8 mouse cellular contexts compared by ENCODE assay signal in the genomic region with DNA sequence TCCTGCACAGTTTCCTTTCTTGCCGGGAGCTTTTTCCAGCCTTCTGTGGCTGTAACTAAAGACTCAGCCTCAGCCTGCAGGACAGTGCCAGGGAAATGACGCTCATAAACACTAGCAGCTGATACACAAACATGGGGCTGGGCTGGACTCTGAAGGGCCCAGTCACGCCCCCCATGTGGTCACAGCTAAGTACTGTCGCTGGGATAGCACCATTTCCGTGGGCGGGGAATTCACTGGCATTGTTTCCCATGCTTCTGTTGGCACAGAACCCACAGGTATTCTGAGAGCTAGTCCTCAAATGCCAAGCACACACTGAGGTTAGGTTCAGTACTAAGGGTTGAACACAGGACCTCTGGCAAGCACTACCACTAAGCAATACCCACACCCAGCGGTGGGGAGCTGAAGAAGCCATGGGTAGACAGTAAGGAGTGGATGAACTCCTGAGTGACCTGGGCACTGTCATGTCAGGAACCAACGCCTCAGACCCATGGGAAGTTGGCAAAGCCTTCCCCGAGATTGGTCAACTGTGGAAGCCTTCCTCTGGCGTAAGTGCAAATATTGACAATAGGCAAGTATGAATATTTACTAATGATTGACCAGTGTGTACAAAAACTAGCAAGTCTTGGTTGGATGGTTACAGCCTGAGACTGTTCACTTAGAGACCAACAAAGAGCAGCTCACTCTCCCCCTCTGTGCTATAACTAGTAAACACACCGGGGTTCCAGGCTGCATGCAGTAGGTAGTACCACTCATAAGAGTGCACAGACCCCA. TPM values are rescaled to one million over a fixed set of nuclear protein-coding genes. Genes with fewer than 3 reads are reported as not detected.
DNase-seq lines count a peak whose midpoint lies in the region; ATAC-seq and TF ChIP-seq lines count a peak whose summit lies in the region.
"Had no signal": no experiment of that assay in that cellular context is flagged by ENCODE, and none has a peak within 500 bp of the region (broad histone marks: within the 10 kb centered on the region; RNA-seq: fewer than 3 reads in every experiment).

No protein-coding gene starts in this region.

- no peak overlapping the region for H3K4me3 ChIP-seq in midbrain, embryonic 11.5 days (ENCODE audit: low read depth, low read length)
- no peak overlapping the region for H3K4me3 ChIP-seq in midbrain, embryonic 16.5 days (ENCODE audit: low read depth, low read length)
- H3K4me3 ChIP-seq in kidney, postnatal 0 days (replicated peaks; ENCODE audit: low read depth, low read length), result no peak overlapping the region
- H3K4me3 ChIP-seq in hindbrain, embryonic 12.5 days, result no peak overlapping the region

- H3K4me1 ChIP-seq in midbrain, embryonic 11.5 days (ENCODE audit: control insufficient read depth, insufficient read depth, low read length), result peaks cover 20% of the 10 kb centered on the region
- H3K4me1 ChIP-seq in midbrain, embryonic 16.5 days (ENCODE audit: control insufficient read depth, insufficient read depth, low read length), result peaks cover 14% of the 10 kb centered on the region
- no peaks in the 10 kb centered on the region for H3K4me1 ChIP-seq in kidney, postnatal 0 days (replicated peaks; ENCODE audit: insufficient read depth, low read length)
- H3K4me1 ChIP-seq in hindbrain, embryonic 12.5 days, result peaks cover 25% of the 10 kb centered on the region

- no peak overlapping the region for H3K27ac ChIP-seq in midbrain, embryonic 11.5 days (ENCODE audit: low read depth, low read length)
- no peak overlapping the region for H3K27ac ChIP-seq in midbrain, embryonic 16.5 days (ENCODE audit: low read length)
- no peak overlapping the region for H3K27ac ChIP-seq in kidney, postnatal 0 days
- no peak overlapping the region for H3K27ac ChIP-seq in hindbrain, embryonic 12.5 days

- H3K9me3 ChIP-seq in midbrain, embryonic 11.5 days (ENCODE audit: control insufficient read depth, low read length), result no peaks in the 10 kb centered on the region
- H3K9me3 ChIP-seq in midbrain, embryonic 16.5 days (replicated peaks; ENCODE audit: control insufficient read depth, low read length, poor library complexity, severe bottlenecking), result no peaks in the 10 kb centered on the region
- no peaks in the 10 kb centered on the region for H3K9me3 ChIP-seq in kidney, postnatal 0 days (replicated peaks; ENCODE audit: low read length)
- no peaks in the 10 kb centered on the region for H3K9me3 ChIP-seq in hindbrain, embryonic 12.5 days (replicated peaks)

- no peaks in the 10 kb centered on the region for H3K36me3 ChIP-seq in midbrain, embryonic 11.5 days (ENCODE audit: control insufficient read depth, insufficient read depth, low read length)
- peaks cover 4% of the 10 kb centered on the region; the same call in 1 of the 2 replicates for H3K36me3 ChIP-seq in midbrain, embryonic 16.5 days (ENCODE audit: control insufficient read depth, insufficient read depth, low read length)
- H3K36me3 ChIP-seq in kidney, postnatal 0 days (ENCODE audit: insufficient read depth, low read length), result no peaks in the 10 kb centered on the region
- H3K36me3 ChIP-seq in hindbrain, embryonic 12.5 days, result peaks cover 19% of the 10 kb centered on the region; the same call in 1 of the 2 replicates

- TF ChIP-seq CTCF in kidney, postnatal 0 days (IDR thresholded peaks at IDR 0.05; ENCODE audit: low read depth), result no peak

- no peak overlapping the region for H3K4me2 ChIP-seq in midbrain, embryonic 11.5 days
- H3K4me2 ChIP-seq in midbrain, embryonic 16.5 days (ENCODE audit: low read length), result no peak overlapping the region
- no peak overlapping the region for H3K4me2 ChIP-seq in kidney, postnatal 0 days (ENCODE audit: low read length)
- no peak overlapping the region for H3K4me2 ChIP-seq in hindbrain, embryonic 12.5 days (replicated peaks)

- DNase-seq in midbrain, embryonic 11.5 days (ENCODE audit: low spot score, missing footprints), result peak; percentile 83
- peak; percentile 55 for DNase-seq in kidney, postnatal 0 days (ENCODE audit: low spot score)
- DNase-seq in lung, postnatal 4 days, result peak; percentile 85 to 89
- no peak for DNase-seq in testis, postnatal 10 days (ENCODE audit: low spot score)

- no peak overlapping the region for H3K9ac ChIP-seq in midbrain, embryonic 11.5 days (ENCODE audit: low read length)
- no peak overlapping the region for H3K9ac ChIP-seq in midbrain, embryonic 16.5 days (ENCODE audit: low read depth, low read length)
- H3K9ac ChIP-seq in kidney, postnatal 0 days (ENCODE audit: low read depth, low read length), result no peak overlapping the region
- H3K9ac ChIP-seq in hindbrain, embryonic 12.5 days, result no peak overlapping the region

- H3K27me3 ChIP-seq in midbrain, embryonic 11.5 days (ENCODE audit: control insufficient read depth, insufficient read depth, low read length), result no peaks in the 10 kb centered on the region; the same call in 1 of the 2 replicates
- no peaks in the 10 kb centered on the region for H3K27me3 ChIP-seq in midbrain, embryonic 16.5 days (ENCODE audit: control insufficient read depth, insufficient read depth, low read depth, low read length)
- H3K27me3 ChIP-seq in kidney, postnatal 0 days (ENCODE audit: insufficient read depth, low read length), result 0 out of 2 replicates have a peak, but pooled peaks cover 4% of the 10 kb centered on the region
- H3K27me3 ChIP-seq in hindbrain, embryonic 12.5 days, result peaks cover 24% of the 10 kb centered on the region

- 69% methylated on average over 11 of the region's 11 CpGs for WGBS in midbrain, embryonic 11.5 days
- 67% methylated on average over 11 of the region's 11 CpGs for WGBS in midbrain, embryonic 16.5 days
- 50% methylated on average over 11 of the region's 11 CpGs for WGBS in kidney, postnatal 0 days
- WGBS in hindbrain, embryonic 12.5 days, result 63% methylated on average over 11 of the region's 11 CpGs

- ATAC-seq in midbrain, embryonic 11.5 days (ENCODE audit: low FRiP score), result no peak
- ATAC-seq in midbrain, embryonic 16.5 days, result no peak
- 0 out of 2 replicates have a peak, but pooled peaks have one; percentile 20 for ATAC-seq in common myeloid progenitor, adult 5-6 weeks (replicated peaks; ENCODE audit: low read depth, poor library complexity, severe bottlenecking)
- ATAC-seq in kidney, postnatal 0 days (replicated peaks; ENCODE audit: low FRiP score, low read depth), result no peak
- no peak for ATAC-seq in hindbrain, embryonic 12.5 days (ENCODE audit: low FRiP score)

RNA-seq across cellular contexts. Expression of gene Dixdc1, which starts 38.2 kb away (rescaled TPM):
- 18.5 and 22.9 TPM in 2 replicates for polyA plus RNA-seq in midbrain, embryonic 11.5 days (2014; fragmentation: Nextera tagmentation; extraction: Ambion mirVana)
- 37.8 and 41.0 TPM in 2 replicates for polyA plus RNA-seq in midbrain, embryonic 16.5 days (2015; fragmentation: Nextera tagmentation; extraction: Ambion mirVana)
- not detected in 2 replicates for total RNA-seq in common myeloid progenitor, adult 5-6 weeks (2017)
- polyA plus RNA-seq in kidney, postnatal 0 days (2015; fragmentation: Nextera tagmentation; extraction: Ambion mirVana), result 7.3 and 7.5 TPM in 2 replicates
- 33.7 and 35.2 TPM in 2 replicates for polyA plus RNA-seq in hindbrain, embryonic 12.5 days (2016; fragmentation: Nextera tagmentation; extraction: Ambion mirVana)

RNA-seq across cellular contexts. Expression of gene Dlat, which starts 41.5 kb away (rescaled TPM):
- 63.5 and 66.4 TPM in 2 replicates for polyA plus RNA-seq in midbrain, embryonic 11.5 days (2014; fragmentation: Nextera tagmentation; extraction: Ambion mirVana)
- polyA plus RNA-seq in midbrain, embryonic 16.5 days (2015; fragmentation: Nextera tagmentation; extraction: Ambion mirVana), result 47.0 and 54.3 TPM in 2 replicates
- 37.5 and 49.9 TPM in 2 replicates for total RNA-seq in common myeloid progenitor, adult 5-6 weeks (2017)
- 84.6 and 86.5 TPM in 2 replicates for polyA plus RNA-seq in kidney, postnatal 0 days (2015; fragmentation: Nextera tagmentation; extraction: Ambion mirVana)
- polyA plus RNA-seq in hindbrain, embryonic 12.5 days (2016; fragmentation: Nextera tagmentation; extraction: Ambion mirVana), result 41.5 and 54.8 TPM in 2 replicates

RNA-seq across cellular contexts. Expression of gene 2310030G06Rik, which starts 45.2 kb away (rescaled TPM):
- polyA plus RNA-seq in midbrain, embryonic 11.5 days (2014; fragmentation: Nextera tagmentation; extraction: Ambion mirVana), result 0.88 and 1.2 TPM in 2 replicates
- polyA plus RNA-seq in midbrain, embryonic 16.5 days (2015; fragmentation: Nextera tagmentation; extraction: Ambion mirVana), result 1.2 and 2.5 TPM in 2 replicates
- total RNA-seq in common myeloid progenitor, adult 5-6 weeks (2017), result not detected in 2 replicates
- 26.8 and 27.1 TPM in 2 replicates for polyA plus RNA-seq in kidney, postnatal 0 days (2015; fragmentation: Nextera tagmentation; extraction: Ambion mirVana)
- polyA plus RNA-seq in hindbrain, embryonic 12.5 days (2016; fragmentation: Nextera tagmentation; extraction: Ambion mirVana), result 2.5 TPM in 2 replicates
- total RNA-seq: hematopoietic stem cell, adult 5-6 weeks had no signal

RNA-seq across cellular contexts. Expression of gene Cryab, which starts 50.0 kb away (rescaled TPM):
- 5.3 and 6.1 TPM in 2 replicates for polyA plus RNA-seq in midbrain, embryonic 11.5 days (2014; fragmentation: Nextera tagmentation; extraction: Ambion mirVana)
- polyA plus RNA-seq in midbrain, embryonic 16.5 days (2015; fragmentation: Nextera tagmentation; extraction: Ambion mirVana), result 8.1 and 9.1 TPM in 2 replicates
- total RNA-seq in common myeloid progenitor, adult 5-6 weeks (2017), result 0.41 TPM in 1 of 2 replicates, not detected in the other
- polyA plus RNA-seq in kidney, postnatal 0 days (2015; fragmentation: Nextera tagmentation; extraction: Ambion mirVana), result 198 and 233 TPM in 2 replicates
- 11.9 and 20.7 TPM in 2 replicates for polyA plus RNA-seq in hindbrain, embryonic 12.5 days (2016; fragmentation: Nextera tagmentation; extraction: Ambion mirVana)

RNA-seq across cellular contexts. Expression of gene Hspb2, which starts 51.0 kb away (rescaled TPM):
- 0.48 and 0.81 TPM in 2 replicates for polyA plus RNA-seq in midbrain, embryonic 11.5 days (2014; fragmentation: Nextera tagmentation; extraction: Ambion mirVana)
- polyA plus RNA-seq in midbrain, embryonic 16.5 days (2015; fragmentation: Nextera tagmentation; extraction: Ambion mirVana), result 0.84 and 0.91 TPM in 2 replicates
- total RNA-seq in common myeloid progenitor, adult 5-6 weeks (2017), result not detected in 2 replicates
- polyA plus RNA-seq in kidney, postnatal 0 days (2015; fragmentation: Nextera tagmentation; extraction: Ambion mirVana), result 5.5 and 7.4 TPM in 2 replicates
- polyA plus RNA-seq in hindbrain, embryonic 12.5 days (2016; fragmentation: Nextera tagmentation; extraction: Ambion mirVana), result 1.7 and 6.9 TPM in 2 replicates
- total RNA-seq: hematopoietic stem cell, adult 5-6 weeks had no signal
